Mouse (Mus musculus): ENCODE measurements around the gene Entr1. TPM values are rescaled to one million over a fixed set of nuclear protein-coding genes. Genes with fewer than 3 reads are reported as not detected.

Entr1 gene
- total RNA-seq (2023; ENCODE audit: inconsistent age) = 123 to 146 TPM (median 138 TPM) in 4 replicates

GRCm38 (mm10) chr2:26389154-26389690 is at the start of gene Entr1, which contains the start of gene Pmpca:
Entr1 (minus strand) TSS chr2:26389316.
Pmpca (plus strand) TSS chr2:26389339.

GRCm38 (mm10) chr2:26408515-26409356 is 19.6 kb upstream of the Entr1 start, which contains the start of gene Inpp5e:
Inpp5e (minus strand) TSS chr2:26409203.

GRCm38 (mm10) chr2:26380131-26380771 is 8.9 kb downstream of the Entr1 start, which contains the start of gene Snapc4:
Snapc4 (minus strand) TSS chr2:26380653.

GRCm38 (mm10) chr2:26360772-26361171 is 28.3 kb downstream of the Entr1 start, which contains the start of gene Card9:
Card9 (minus strand) TSS chr2:26360918.

GRCm38 (mm10) chr2:26351358-26352290 is 37.5 kb downstream of the Entr1 start, which contains the start of gene Dnlz:
Dnlz (minus strand) TSS chr2:26352110.

Other genes with a start within 250 kb of the Entr1 start
- gene Lhx3, start 181.0 kb downstream of the Entr1 start, total RNA-seq (2023; ENCODE audit: inconsistent age) = 0.24 TPM in 1 of 4 replicates, not detected in the others
- gene Qsox2, start 151.8 kb downstream of the Entr1 start, total RNA-seq (2023; ENCODE audit: inconsistent age) = 6.7 to 8.6 TPM (median 7.6 TPM) in 4 replicates
- gene Ccdc187, start 94.8 kb downstream of the Entr1 start, total RNA-seq (2023; ENCODE audit: inconsistent age) = not detected in 4 replicates
- gene Gpsm1, start 73.8 kb downstream of the Entr1 start, total RNA-seq (2023; ENCODE audit: inconsistent age) = 29.0 to 35.0 TPM (median 34.3 TPM) in 4 replicates
- gene Dnlz, start 37.2 kb downstream of the Entr1 start, total RNA-seq (2023; ENCODE audit: inconsistent age) = 9.6 to 11.2 TPM (median 9.8 TPM) in 4 replicates
- 0.51 TPM in 1 of 4 replicates, not detected in the others for gene Card9, start 28.4 kb downstream of the Entr1 start, total RNA-seq (2023; ENCODE audit: inconsistent age)
- 96.6 to 118 TPM (median 112 TPM) in 4 replicates for gene Snapc4, start 8.7 kb downstream of the Entr1 start, total RNA-seq (2023; ENCODE audit: inconsistent age)
- gene Pmpca, start within 50 bp of the Entr1 start, total RNA-seq (2023; ENCODE audit: inconsistent age) = 81.3 to 95.6 TPM (median 89.5 TPM) in 4 replicates
- 29.9 to 34.7 TPM (median 31.4 TPM) in 4 replicates for gene Inpp5e, start 19.9 kb upstream of the Entr1 start, total RNA-seq (2023; ENCODE audit: inconsistent age)
- gene Sec16a, start 55.9 kb upstream of the Entr1 start, total RNA-seq (2023; ENCODE audit: inconsistent age) = 93.3 to 99.4 TPM (median 95.2 TPM) in 4 replicates
- gene Notch1, start 127.3 kb upstream of the Entr1 start, total RNA-seq (2023; ENCODE audit: inconsistent age) = 24.2 to 30.5 TPM (median 29.4 TPM) in 4 replicates
- 1.1 TPM in 1 of 4 replicates, not detected in the others for gene Egfl7, start 190.7 kb upstream of the Entr1 start, total RNA-seq (2023; ENCODE audit: inconsistent age)
- gene Gm20532, start 197.3 kb upstream of the Entr1 start, total RNA-seq (2023; ENCODE audit: inconsistent age) = not detected in 4 replicates
- gene Agpat2, start 215.1 kb upstream of the Entr1 start, total RNA-seq (2023; ENCODE audit: inconsistent age) = 19.9 to 25.6 TPM (median 20.0 TPM) in 4 replicates
- 4.2 to 6.8 TPM (median 4.3 TPM) in 4 replicates for gene Fam69b, start 239.1 kb upstream of the Entr1 start, total RNA-seq (2023; ENCODE audit: inconsistent age)